Mouse (Mus musculus) heart, postnatal 0 days (tissue): ENCODE results near the gene Bglap.

Source experiments
- CTCF ChIP-seq: IDR thresholded peaks from 2 replicates; pipeline ENCODE4 v1.5.1; 2016; ENCODE audit warnings: antibody characterized with exemption, control low read depth, low read depth
- EP300 ChIP-seq: IDR thresholded peaks from 2 replicates; pipeline ENCODE4 v1.6.1; 2016; ENCODE audit warnings: antibody characterized with exemption, low read depth

- TF ChIP-seq CTCF (no peak), EP300 (no peak)
Observed at GRCm38 (mm10) chr3:88393776-88394375, 9.6 kb upstream of the Bglap start.
